Mouse (Mus musculus) cerebellum, postnatal 4 days (tissue): ENCODE measurements around the gene Mamstr.

Source experiments
- DNase-seq, 2 experiments: peaks; one replicate each; pipeline ENCODE4 v3.0.0; 2022; ENCODE audit warnings: low spot score in 2 of 2, mixed read lengths in 1 of 2

The Mamstr gene

GRCm38 (mm10) chr7:45692364-45692763 lies 52.6 kb downstream of the Mamstr start:
- no peak for DNase-seq

DNA sequence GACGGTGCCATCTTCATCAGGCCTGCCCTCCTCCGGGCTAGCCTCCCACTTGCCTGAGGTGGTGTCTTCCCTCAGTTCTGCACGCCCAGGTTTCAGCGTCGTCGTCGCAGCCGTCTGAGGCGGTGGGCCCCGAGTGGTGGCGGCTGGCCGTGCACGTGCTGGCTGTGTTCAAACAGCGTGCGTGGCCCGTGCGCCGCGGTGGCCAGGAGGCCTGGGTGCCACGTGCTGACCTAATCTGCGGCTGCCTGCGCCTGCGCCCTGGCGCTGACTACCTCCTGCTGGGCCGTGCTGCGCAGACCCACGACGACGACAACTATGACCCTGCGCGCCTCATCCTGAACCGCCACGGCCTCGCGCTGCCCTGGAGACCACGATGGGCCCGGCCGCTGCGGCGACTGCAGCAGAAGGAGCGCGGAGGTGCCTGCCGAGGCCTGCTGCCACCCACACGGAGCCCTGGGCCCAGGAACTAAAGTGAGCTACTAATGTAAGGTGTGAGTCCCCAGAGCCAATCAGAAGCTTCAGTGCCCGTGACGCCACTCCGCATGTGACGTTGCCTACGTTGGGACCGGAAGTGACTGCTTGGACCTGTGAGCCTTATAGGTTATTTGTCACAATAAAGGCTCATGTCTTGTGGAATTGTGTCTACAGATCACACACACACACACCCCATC lies 54.3 kb downstream of the Mamstr start, which contains the start of gene Sec1:
Gene Sec1 (minus strand): TSS at position 482 of the 671 bp plus-strand sequence.
- DNase-seq: no peak

- no peak for DNase-seq
Measured at GRCm38 (mm10) chr7:45695098-45695497, 55.3 kb downstream of the Mamstr start.
